Mouse (Mus musculus) gonadal fat pad, adult 2 months (tissue): ENCODE results near the gene Zdhhc24. TPM values are rescaled to one million over a fixed set of nuclear protein-coding genes. Genes with fewer than 3 reads are reported as not detected.
"Not testable (repeated sequence)": the region's sequence is repeated elsewhere in the genome, so short reads cannot be mapped to it uniquely, and the experiment has no call there.

ENCODE experiments used
- DNase-seq: peaks from one replicate; pipeline ENCODE4 v3.0.0-alpha.2; 2012; ENCODE audit warnings: low read depth
- polyA plus RNA-seq: library from polyadenylated mRNA; depleted of rRNA; stranded (reverse); fragments of >200 nt; gene quantifications from 2 replicates; pipeline ENCODE4 v1.2.3, GENCODE M21; 2012; rRNA removed

Gene Zdhhc24
- polyA plus RNA-seq: 31.4 and 38.7 TPM in 2 replicates

DNA sequence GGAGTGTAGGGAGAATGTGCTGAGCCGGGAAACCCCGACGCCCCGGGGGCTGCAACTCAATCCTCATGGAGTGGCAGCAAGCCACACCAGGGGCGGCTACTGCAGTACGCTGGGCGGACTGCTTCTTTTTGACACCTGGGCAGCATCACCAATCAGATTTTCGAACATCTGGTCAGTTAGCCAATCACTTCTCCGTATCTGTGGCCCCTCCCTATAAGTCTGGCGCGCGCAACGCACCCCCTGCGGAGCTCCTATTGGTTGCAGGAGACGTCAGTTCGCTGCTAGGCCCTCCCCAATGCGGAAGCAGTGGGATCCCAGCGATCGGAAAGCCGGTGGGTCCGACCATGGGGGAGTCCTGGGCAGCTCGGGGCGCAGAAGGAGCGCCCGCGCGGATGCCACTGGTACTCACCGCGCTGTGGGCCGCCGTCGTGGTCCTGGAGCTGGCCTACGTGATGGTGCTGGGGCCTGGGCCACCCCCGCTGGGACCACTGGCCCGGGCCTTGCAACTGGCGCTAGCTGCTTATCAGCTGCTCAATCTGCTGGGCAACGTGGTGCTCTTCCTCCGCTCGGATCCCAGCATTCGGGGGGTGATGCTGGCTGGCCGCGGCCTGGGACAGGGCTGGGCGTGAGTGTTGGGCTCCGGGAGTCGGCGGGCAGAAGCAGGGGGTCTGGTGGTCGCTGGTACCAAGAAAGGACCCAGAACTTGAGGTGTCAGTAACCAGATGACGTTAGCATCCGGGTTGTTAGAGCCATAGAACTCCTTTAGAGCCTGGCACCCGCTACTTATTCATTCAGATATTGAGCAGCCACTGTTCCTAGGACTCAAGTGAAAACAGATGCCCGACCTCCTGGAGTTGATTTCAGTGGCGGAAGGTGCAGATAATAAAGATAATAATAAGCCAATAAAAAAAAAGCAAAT is at the start of gene Zdhhc24:
TSS of gene Zdhhc24 (plus strand) at position 264 of the 919 bp plus-strand sequence.
- DNase-seq: peak; percentile 59

DNA sequence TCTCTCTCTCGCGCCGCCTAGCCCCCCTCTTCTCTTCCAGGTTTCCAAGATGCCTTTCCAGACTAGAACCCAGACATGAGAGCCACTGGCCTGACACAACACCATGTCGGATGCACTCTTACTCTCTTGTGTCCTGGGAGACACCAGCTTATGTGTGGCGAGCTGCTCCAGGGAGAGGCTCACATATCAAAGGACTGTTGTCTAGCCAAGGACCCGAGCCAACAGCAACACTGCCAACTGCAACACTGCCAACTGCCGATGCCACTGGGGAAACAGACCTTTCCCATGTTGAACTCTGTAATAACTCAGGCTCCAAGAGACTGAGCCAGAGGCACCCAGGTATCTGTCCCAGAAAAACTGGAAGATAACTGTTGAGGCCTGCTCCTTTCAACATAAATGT is 49.3 kb upstream of the Zdhhc24 start:
- DNase-seq: peak; percentile 88

DNA sequence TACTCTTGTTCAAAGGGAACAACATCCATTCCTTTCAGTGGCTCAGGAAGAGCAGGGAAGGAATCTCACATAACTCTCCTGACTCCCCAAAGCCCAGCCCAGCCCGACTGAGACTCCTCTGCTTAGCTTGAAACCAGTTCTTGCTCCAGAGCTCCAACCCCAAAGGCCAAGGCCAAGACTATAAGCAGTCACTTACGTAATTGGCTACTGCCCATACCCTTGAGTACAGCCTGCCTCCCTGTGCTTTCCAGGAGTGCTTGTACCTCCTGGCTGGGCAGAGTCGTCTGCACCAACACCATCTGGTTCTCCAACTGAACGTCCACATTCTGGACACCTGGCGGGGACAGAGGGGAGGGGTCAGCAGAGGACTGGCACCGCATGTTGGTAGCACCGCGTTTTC is 44.5 kb upstream of the Zdhhc24 start:
- peak; percentile 88 for DNase-seq

- no peak for DNase-seq
These were observed 42.4 kb upstream of the Zdhhc24 start for GRCm38 (mm10) chr19:4836096-4836495.

DNA sequence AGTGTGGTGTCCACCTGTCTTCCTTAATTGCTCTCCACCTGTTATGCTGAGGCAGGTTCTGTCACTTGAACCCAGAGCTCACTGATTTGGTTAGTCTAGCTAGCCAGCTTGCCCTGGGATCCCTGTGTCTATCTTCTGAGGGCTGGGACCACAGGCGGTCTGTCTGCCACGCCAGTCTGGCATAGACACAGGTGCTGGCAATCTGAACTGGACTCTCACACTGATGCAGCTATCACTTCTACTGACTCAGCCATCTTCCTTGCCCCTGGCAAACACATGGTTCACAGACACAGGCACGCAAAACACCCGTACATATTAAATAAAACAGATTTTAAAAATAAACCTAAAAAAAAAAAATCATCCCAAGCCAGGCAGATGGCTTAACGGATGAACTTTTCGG is 41.4 kb upstream of the Zdhhc24 start:
- no peak for DNase-seq

DNA sequence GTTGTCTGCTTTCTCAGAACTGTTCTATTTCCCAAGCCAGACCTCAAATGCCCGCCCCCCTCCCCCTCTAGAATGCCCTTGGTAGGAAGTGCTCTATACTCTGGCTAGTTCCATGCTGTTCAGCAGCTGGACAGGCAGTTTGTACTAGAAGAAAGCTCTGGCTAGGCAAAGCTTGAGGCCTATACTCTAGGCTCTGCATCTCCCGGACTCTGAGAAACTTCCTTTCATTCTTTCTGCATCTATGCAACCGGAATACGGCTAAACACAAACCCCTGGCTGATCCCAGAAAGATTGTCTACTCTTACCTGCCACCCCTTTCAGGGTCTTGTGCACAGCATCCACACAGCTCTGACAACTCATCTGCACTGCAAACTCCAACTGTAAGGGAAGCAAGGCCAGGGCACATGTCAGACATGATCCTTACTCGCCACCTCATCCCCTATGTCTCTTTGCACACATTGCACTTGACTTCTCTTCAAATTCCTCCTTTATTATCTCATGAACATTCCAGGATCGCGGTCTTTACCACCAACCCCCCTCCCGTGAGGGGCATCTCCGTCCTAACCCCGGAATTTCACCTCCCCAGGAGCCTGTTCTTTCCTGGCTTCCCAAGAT is 39.8 kb upstream of the Zdhhc24 start:
- DNase-seq: no peak

GRCm38 (mm10) chr19:4839149-4839548 is 39.3 kb upstream of the Zdhhc24 start, which contains the start of the genes Ccs and Ccdc87:
TSS of gene Ccs (minus strand) at chr19:4839332.
TSS of gene Ccdc87 (plus strand) at chr19:4839366.
- DNase-seq: no peak

DNA sequence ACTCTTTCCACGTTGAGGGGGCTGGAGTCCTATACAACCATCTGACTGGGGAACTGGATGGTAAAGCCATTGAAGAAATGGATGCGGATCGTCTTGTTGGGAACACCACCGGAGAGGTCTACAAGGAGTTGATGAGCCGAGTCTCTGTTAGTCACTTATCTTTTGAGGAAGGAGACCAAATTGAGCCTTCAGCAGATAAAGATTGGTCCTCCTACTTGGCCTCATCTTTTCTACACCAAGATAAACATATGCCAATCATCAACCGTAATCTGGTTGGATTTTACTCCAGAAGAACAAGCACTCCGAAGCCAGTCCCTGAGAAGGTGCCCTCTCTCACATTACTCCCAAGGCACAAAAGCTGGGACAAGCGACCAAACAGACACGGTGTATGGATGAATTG is 37.6 kb upstream of the Zdhhc24 start:
- DNase-seq: no peak

- DNase-seq: no peak
These were observed 35.9 kb upstream of the Zdhhc24 start for GRCm38 (mm10) chr19:4842611-4843010.

- DNase-seq: no peak
These were observed 32.6 kb upstream of the Zdhhc24 start for GRCm38 (mm10) chr19:4845846-4846245.

GRCm38 (mm10) chr19:4847490-4847889 is 31.0 kb upstream of the Zdhhc24 start:
- DNase-seq: no peak

- no peak for DNase-seq
These were observed 28.7 kb upstream of the Zdhhc24 start for GRCm38 (mm10) chr19:4849800-4850199.

GRCm38 (mm10) chr19:4850281-4850680 is 28.2 kb upstream of the Zdhhc24 start:
- DNase-seq: no peak

DNA sequence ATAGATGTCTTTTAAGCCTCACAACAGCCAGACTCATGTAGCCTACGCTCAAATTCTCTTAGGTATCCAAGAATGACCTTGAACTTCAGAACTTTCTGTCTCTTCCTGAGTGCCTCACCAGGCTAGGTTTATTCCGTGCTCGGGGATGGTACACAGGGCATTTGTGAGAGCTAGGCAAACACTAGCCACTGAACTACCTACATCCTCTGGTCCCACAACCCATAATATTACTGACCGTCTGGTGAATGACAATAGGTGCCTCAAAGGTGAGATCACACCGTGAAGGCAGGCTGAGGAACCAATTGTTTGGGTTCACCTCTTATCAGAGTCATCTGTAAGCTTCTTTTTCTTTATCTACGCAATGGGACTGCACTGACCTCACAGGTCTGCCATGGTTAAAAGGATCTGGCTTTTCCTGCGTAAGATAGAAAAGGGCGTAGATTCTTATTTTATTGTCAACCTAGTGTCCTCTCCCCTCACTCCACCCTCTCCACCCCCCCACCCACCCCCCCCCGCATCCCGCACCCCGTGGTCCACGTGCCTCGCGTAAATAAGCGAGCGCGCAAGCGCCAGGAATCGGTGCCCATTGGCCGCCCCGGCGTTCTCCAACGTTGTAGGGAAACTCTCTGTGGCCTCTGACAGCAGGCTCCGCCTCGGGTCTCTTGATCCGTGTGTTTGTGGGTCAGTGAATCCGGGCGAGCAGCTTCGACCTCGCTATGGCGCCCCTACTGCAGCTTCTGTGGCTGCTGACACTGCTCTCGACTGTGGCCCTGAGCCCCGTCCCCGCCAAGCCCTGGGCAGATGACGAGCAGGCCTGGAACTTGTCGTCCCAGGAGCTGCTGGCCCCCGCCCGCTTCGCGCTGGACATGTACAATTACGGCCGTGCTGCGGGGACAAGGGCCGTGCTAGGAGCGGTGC is 23.7 kb upstream of the Zdhhc24 start, which contains the start of gene Ctsf:
TSS of gene Ctsf (plus strand) at position 579 of the 918 bp plus-strand sequence.
- DNase-seq: no peak

DNA sequence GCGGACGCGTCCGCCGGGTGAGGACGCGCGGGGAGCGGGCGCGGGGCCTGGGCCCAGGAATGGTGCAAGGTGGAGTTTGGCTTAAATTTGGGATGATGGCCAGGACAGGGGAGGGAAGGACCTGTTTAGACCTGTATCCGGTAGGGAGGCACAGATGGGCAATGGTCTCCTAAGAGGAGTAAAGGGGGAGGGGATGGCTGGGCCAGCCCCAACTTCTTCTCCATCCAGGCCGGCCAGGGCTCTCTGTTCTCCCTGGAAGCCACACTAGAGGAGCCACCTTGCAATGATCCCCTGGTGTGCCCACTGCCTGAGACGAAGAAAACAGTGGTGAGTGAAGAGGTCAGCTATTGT is 23.0 kb upstream of the Zdhhc24 start:
- DNase-seq: no peak

DNA sequence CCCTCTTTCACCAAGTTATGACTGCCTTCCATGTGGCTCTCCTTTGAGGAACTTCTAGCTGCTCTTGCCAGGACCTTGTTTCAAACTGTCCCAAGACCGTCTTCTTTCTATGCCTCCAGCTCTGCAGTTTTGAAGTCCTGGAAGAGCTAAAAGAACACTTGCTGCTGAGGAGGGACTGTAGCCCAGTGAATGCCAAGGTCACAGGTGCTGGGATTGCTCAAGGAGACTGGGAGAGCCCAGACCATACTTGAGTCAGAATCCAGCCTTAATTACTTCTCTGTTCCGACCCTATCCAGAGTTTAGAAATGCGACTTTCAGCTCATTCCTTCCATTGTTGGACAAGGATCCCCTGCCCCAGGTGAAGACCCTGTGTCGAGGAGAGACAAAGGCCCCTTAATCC is 22.5 kb upstream of the Zdhhc24 start:
- DNase-seq: no peak

DNA sequence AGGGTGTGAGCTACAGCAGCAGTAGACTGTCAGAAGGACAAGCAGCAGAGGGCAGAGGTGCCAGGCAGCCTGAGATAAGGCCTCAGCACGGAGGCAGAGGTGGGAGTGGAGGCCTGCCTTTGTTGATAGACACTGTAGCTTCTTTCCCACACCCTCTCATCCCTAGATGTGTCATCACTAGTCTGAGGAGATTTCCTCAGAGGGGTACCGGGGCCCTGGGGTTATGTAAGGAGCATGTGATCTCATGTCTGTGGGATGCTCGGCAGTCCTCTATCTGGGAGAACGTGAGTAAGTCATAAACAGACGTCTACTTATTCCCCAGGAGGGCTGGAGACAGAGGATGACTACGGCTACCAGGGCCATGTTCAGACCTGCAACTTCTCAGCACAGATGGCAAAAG is 19.4 kb upstream of the Zdhhc24 start:
- DNase-seq: no peak

DNA sequence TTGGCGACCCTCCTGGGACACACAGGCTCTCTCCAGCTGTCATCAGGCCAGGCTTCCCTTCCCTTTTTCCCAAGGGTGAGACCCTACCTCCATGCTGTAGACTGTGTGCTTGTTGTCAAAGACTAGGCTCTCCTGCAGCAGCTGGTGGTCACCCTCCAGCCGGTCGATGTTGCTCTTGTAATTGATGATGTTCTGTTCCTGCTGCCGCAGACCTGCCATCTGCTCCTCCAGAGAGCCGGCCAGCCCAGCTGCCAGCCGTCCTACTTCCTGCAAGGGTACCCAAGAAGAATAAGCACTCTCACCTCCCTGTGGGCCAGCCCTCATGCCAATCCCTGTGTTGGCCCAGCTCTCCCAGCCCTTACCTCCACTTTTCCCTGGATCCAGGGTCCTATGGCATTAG is 15.4 kb upstream of the Zdhhc24 start:
- DNase-seq: no peak

GRCm38 (mm10) chr19:4865147-4865546 is 13.3 kb upstream of the Zdhhc24 start:
- DNase-seq: no peak

- not testable (repeated sequence) for DNase-seq
These were observed 3.9 kb upstream of the Zdhhc24 start for GRCm38 (mm10) chr19:4874613-4875012.

DNA sequence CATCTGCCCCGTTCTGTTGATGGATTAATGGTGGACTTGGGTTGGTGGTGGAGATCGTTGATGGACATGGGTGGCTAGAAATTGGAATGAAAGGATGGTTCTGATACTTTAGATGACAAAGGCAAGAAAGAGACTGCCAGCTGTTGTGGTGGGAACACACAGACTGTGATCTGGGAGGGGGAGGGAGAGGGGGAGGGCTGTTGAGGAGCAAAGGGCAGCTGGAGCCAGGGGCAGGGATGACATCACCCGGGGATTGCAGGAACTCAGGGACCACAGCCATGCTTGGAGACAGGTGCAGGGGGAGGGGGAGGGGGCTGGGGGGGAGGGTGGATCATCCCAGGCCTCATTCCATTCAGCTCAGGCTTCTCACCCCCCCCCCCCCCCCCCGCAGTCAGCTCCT is 2.2 kb upstream of the Zdhhc24 start:
- no peak for DNase-seq

DNA sequence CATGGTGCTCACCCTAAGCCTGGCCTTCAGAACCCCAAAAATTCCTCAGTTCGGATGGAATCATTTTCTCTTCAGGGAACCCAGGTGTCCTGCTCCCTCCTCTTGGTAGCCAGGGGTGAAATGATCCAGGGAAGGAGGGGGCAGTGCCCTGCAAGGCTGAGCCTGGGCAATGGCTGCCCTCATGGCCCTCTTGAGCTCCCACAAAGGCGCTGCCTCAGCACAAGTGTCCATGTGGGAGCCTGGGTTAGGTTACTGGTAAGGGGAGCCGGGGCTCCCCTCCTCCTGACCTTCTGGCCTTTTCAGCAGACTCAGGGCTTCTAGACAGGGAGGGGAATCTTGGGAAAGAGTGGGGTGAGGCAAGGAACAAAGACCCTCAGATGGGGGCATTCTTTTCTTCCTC is 1.7 kb upstream of the Zdhhc24 start:
- DNase-seq: no peak
